17 mouse cellular contexts compared by ENCODE assay signal in the genomic region with DNA sequence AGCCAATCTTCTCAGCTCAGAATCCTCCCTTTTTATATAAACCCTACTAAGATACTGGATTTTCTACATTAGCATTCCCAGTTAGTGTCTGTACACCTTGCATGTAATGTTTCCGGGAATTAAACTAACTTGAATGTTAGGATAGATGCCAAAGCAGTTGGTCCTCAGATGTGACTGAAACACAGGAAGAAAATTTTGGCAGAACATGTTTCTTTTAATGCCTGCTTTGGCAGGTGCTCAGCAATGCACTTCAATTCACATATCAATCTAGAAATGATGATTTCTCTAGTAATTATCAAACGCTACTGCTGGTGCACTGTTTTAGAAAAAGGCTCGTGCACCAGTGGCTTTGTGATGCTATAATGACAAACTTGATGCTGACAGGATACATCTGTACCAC.
"Had no signal": no experiment of that assay in that cellular context is flagged by ENCODE, and none has a peak within 500 bp of the region (broad histone marks: within the 10 kb centered on the region; RNA-seq: fewer than 3 reads in every experiment).

No protein-coding gene starts in this region.

- ATAC-seq: lung, postnatal 0 days; midbrain, embryonic 15.5 days had no signal

- H3K36me3 ChIP-seq: limb, embryonic 10.5 days; liver, embryonic 15.5 days; midbrain, embryonic 15.5 days; neural tube, embryonic 13.5 days had no signal

- H3K4me2 ChIP-seq: liver, embryonic 11.5 days; liver, embryonic 15.5 days; midbrain, embryonic 11.5 days; midbrain, embryonic 15.5 days; neural tube, embryonic 13.5 days had no signal

- H3K27me3 ChIP-seq: liver, embryonic 15.5 days; midbrain, embryonic 15.5 days; neural tube, embryonic 13.5 days had no signal

- DNase-seq: kidney, postnatal 4 days; lung, adult 2 months; lung, postnatal 36 days; retina, postnatal 1 day; right cerebral cortex, postnatal 4 days; spleen, adult 18-20 months; thymus, adult 18-20 months; thymus, postnatal 14 days had no signal

- H3K27ac ChIP-seq: kidney, postnatal 0 days; layer of hippocampus, adult 2 months; limb, embryonic 10.5 days; liver, embryonic 15.5 days; midbrain, embryonic 15.5 days; neural tube, embryonic 13.5 days had no signal

- H3K4me3 ChIP-seq: layer of hippocampus, adult 2 months; limb, embryonic 10.5 days; liver, embryonic 15.5 days; midbrain, embryonic 15.5 days; neural tube, embryonic 13.5 days had no signal

- H3K9ac ChIP-seq: liver, embryonic 15.5 days; midbrain, embryonic 15.5 days; neural tube, embryonic 13.5 days had no signal

- H3K9me3 ChIP-seq: limb, embryonic 10.5 days; liver, embryonic 15.5 days; midbrain, embryonic 15.5 days; neural tube, embryonic 13.5 days had no signal

- H3K4me1 ChIP-seq: limb, embryonic 10.5 days; liver, embryonic 15.5 days; midbrain, embryonic 15.5 days; neural tube, embryonic 13.5 days had no signal
